Mouse (Mus musculus) frontal cortex, adult 2 months (tissue): ENCODE measurements around the gene Tspan32. TPM values are rescaled to one million over a fixed set of nuclear protein-coding genes. Genes with fewer than 3 reads are reported as not detected.

Experiments used
- DNase-seq, 2 experiments: peaks; one replicate each; pipeline ENCODE4 v3.0.0; 2022; ENCODE audit warnings: low spot score in 1 of 2; ENCODE audit errors: extremely low spot score in 1 of 2
- polyA plus RNA-seq: library from polyadenylated mRNA; depleted of rRNA; stranded (reverse); fragments of >200 nt; gene quantifications from 2 replicates; pipeline ENCODE4 v1.2.3, GENCODE M21; 2012; rRNA removed

The Tspan32 gene
- polyA plus RNA-seq: 0.34 and 0.36 TPM in 2 replicates

DNA sequence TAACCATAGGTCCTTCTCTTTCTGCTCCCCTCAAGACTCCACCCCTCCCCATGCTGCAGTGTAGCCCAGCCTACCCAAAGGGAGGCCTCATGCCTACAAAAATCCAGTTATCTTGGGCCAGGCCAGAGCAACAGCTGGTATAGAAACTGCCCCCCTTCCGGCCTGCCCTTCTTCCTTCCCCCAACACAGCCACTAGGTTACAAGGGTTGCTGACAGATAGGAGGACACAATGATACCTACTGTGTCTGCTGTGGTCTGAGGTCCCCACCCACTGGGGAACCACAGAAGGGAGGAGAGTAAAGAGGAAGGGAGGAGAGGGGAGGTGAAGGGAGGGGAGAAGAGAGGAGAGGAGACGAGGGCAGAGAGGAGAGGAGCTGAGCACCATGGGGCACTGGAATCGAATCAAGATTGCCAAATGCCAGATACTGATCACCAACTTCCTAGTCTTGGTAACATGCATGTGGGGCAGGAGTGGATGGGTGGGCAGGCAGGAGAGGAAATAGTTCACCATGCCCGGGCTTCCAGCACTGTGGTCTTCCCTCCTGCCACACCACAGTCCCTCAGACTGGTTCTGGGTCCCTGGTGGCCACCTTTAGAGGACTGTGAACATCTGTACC is at the start of gene Tspan32:
Gene Tspan32, plus strand, starts transcription at position 320 of the 617 bp plus-strand sequence.
- DNase-seq: no peak

DNA sequence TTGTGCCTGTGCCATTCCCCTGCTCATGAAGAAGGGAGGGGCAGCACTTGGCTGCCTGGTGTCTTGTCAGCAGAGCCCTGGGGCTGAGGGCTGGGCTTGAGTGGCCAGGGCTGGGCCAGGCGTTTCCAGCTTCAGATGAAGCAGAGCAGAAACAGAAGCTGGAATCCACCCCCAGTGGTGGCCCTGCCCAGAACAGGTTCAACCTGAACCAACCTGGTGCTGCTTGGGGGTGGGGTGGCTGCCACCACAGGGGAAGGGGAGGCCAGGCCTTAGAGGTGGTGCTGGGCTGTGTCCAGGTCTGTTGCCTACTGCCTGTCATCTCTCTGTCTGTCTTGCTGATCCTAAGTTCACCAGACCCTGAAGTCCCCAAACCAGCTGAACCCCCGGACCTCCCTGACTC is 48.8 kb upstream of the Tspan32 start:
- no peak for DNase-seq

DNA sequence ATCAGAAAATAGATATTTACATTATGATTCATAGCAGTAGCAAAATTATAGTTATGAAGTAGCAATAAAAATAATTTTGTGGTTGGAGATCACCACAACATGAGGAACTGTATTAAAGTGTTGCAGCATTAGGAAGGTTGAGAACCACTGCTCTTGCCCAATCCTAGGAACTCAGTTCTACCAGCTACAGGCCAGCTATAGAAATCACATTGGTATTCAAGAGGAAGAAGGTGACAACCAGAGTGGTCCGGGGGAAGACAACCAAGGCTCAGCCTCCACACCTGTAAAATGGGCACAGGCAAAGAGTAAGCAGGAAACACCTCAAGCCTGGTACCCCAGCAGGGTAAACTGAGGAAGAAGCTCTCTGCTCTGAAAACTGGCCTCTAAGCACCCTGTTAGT is 46.0 kb upstream of the Tspan32 start:
- no peak for DNase-seq

DNA sequence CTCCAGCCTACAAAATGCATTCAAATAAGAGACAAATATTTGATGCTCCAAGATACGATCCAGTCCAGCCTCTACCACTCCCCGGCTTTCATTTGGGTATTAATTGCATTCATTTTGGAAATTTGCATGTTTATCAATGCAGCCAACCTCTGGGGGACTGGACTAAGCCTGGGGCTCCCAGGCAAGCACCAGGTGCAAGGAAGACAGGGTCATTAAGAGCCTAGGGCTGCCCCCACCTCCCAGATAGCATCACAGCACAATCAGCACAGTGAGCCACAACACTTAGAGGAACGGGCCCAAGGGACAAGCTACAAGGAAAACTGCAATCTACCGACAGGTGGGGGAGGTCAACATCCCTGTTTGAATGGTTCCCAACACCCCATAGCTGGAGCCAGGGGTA is 45.1 kb upstream of the Tspan32 start:
- no peak for DNase-seq

DNA sequence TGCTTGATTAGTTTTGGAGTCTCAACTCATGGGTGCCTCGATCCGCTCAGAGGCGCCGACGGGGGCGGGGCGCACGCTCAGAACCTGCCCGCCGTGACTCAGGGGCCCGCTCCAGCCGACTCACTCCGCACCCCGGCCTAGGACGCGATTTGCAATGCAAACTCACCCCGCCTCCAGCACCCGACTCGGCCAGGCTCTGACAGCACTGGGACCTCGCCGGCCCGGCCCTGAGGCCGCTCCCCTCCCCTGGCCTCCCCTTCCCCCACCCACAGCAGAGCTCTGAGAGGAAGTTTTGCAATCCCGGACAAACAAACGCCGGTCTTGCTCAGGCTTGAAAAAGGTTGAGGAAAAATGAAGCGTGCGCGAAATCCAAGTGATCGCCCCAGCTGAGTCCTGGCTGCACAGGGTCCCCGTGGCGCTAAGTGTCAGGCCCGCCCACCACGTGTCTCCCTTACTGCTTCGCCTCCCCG is 37.4 kb upstream of the Tspan32 start:
- DNase-seq: peak in 1 of 2 experiments; percentile 15

DNA sequence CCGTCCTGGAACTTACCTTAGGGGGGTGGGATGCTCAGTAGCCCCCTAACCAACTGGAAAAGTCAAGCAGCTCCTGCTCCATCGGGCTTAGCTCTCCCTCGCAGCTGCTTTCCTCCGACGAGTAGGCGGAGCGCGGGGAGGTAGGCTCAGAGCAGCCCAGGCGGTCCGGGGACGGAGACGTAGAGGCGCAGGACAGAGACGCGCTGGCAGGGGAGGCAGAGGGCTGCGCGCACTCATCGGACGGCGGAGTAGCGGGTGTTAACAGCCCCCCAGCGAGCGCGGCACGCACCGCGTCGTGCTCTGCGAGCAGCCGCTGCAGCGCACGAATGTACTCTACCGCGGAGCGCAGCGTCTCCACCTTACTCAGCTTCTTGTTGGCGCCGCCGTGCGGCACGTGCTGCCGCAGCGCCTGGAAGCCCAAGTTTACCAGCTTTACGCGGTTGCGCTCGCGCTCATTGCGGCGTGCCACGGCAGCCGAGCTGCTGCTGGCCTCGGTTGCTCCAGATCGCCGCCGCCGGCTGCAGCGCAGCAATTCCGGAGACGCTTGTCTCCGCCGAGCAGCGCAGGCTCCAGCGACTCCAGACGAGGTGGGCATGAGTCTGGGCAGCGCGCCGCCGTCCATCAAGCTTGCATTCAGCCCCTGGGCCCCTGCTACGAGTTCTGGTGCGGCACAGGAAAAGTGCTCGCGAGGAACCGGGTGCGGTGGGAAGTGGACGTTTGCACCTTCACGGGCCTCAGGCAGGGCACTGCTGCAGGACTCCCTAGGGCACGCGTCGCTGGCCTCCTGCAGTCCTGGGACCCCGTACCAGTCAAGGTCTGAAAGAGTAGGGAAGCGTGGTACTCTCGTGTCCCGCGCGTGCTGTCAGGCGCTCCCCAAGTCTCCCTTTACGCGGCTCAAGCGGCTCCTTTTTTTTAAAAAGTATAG is 36.7 kb upstream of the Tspan32 start:
- peak; percentile 3 to 73 for DNase-seq

DNA sequence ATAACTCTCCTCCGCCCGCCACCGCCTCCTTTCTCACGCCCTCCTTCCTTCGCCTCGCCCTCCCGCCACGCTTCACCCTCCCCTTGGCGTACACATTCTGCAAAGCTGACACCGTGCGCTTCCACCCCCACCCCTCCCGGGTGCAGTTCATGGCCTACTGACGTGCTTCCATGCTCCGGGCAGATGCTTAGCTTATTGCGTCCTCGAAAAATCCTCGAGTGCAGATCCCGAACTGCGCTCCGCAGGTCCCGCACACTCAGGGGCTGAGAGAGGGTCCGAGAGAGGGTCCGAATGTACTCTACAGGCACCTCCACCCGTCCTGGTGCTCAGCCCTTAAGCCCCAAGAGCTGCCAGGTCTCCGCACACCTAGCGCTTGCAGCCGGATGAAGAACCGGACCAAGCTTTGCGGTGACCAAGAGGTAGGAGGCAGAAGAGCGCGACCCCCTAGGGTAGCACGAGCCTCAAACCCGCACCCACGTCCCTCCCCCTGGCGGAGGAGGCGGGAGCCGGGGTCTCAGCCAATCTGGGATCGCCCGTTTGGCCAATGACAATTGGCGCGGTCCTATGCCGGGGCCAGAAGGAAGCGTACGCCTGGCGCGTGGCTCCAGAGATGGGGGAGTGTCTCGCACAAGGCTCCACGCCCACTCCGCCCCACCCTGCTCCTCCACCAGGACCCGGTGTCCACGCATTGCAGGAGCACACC is 35.9 kb upstream of the Tspan32 start, which contains the start of gene Ascl2:
Gene Ascl2, minus strand, starts transcription at position 456 of the 703 bp plus-strand sequence.
- DNase-seq: no peak

DNA sequence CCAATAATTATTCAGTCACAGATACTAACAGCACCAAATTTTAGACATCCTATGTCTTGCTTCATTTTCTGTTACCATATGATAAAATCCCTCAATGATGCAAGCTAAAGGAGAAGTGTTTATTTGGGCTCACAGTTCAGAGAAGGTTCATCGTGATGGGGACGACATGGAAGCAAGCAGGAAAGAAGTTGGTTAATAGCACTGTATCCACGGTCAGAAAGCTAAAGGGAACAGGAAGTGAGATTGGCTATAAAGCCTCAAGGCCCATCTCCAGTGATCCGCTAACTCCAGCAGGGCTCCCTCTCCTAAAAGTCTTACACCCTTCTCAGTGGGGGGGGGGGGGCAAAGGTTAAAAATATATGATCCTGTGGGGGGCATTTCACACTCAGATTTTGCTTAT is 22.9 kb upstream of the Tspan32 start:
- no peak for DNase-seq

DNA sequence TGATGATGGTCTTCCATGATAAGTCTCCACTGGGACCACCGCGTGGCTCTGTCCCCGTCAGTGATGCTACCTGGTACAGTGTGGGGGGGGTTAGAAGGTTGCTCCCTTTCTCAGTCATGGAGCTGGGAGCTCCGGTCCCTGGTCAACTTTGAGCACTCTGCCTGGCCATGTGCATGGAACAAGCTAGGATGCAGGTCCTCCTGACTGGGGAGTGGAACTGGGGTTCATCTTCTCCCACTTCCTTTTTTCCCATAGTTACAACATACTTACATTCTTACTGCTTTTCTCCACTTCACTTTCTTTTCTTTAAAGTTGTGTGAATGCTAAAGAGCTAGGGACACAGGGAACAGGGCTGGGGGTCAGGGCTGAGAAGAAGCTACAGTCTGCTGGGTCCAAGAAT is 19.7 kb upstream of the Tspan32 start:
- no peak for DNase-seq

DNA sequence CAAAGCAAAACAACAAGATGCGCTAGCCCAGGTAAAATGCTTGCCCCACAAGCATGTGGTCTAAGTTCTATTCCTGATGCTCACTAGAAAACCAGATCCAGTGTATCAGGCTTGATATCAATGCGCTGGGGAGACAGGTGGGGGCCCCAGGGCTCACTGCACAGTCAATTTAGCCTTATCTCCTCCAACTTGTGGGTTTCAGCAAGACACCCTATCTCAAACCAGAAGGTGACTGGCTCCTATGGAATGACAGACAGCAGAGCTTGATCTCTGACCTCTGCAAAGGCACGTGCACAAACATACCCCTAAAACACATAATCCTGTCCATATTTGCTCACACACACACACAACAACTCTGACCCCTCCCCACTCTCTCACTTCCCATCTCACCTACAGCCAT is 17.1 kb upstream of the Tspan32 start:
- DNase-seq: no peak

DNA sequence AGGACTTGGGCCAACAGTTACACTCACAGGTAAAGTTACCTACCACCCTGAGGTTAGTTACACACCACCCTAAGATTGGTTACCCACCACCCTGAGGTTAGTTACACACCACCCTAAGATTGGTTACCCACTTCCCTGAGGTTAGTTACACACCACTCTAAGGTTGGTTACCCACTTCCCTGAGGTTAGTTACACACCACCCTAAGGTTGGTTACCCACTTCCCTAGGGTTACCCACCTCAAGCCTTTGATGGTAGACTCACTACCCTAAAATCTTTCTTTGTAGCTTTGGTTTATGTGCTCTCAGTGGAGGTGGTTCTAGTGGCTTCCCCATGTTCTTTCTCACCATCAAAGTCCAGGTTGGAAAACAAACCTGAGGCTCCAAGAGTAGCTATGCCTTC is 9.8 kb upstream of the Tspan32 start:
- no peak for DNase-seq

DNA sequence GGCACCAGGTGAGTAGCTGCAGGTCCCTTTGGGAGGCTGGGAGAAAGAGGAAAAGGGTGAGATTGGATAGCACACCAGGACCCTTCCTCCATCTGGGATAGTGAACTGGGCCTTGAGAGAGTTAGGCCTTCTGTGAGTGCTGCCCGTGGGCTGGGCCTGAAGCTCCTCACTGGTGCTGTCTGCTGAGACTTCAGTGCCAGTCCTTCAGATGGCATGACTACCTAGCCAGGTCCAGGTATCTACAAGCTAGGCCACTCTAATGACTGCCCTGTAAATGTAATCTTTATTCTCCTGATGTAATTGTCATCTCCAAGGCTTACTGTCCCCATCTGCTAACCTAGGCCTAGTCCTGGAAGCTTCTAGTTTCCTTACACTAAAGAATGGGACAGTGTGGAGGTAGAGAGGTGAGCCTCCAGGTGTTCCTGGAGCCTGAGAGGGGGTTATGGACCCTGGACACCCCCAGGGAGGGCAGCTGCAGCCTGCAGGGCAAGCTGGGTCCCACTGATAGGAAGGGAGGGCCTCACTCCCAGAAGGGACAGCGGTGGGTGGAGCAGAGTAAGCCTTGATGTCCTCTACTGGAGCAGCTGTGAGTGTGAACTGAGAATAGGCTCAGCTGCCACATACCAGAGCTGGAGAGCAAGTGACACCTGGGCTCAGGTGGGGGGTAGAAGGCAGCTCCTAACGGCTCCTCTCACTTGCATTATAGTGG is 9.1 kb upstream of the Tspan32 start:
- DNase-seq: no peak

DNA sequence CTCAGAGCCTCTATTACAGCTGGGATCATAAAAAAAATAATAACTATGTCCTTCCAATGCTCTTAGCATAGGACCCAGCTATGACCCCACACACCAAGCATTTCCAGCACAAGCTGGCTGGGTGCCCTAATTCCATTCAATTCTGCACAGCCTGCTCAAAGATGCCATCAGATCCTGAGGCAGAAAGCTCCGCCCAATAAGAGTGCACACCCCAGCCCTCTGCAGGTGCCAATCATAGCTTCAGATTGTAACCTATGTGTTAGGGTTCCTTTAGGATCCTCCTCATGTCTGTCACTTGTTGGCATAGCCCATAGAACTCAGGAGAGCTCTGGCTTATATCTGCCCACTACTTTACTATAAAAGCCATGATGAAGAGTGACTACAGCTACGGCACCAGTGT is 7.8 kb upstream of the Tspan32 start:
- no peak for DNase-seq

DNA sequence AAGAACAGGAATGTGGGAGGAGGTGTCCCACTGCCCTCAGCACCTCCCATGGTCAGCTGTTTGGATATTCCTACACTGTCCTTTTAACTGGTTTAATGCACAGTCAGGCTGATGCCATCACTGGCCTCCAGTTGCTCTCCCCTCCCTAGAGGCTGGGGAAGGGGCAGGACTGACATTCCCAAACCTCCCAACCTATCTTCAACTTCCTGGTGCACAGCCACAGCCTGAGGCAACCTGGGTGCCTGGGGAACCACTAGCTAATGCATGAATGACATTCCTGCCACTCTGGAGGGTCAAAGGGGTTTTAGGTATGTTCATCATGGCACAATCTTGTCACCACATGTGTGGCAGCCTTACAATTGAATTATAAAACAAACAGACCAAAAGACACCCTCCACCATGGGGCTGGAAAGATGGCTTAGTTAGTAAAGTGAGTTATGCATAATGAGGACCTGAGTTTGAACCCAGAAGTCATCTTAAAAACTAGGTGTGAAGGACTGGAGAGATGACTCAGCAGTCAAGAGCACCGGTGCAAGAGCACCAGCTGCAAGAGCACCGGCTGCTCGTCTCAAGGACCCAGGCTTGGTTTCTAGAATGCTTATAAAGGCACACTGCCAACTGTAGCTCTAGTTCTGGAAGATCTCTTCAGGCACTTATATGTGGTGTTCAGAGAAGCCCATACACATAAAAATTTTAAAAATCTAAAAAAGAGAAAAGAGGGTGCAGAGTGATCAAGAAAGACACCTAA is 7.3 kb upstream of the Tspan32 start:
- DNase-seq: no peak

DNA sequence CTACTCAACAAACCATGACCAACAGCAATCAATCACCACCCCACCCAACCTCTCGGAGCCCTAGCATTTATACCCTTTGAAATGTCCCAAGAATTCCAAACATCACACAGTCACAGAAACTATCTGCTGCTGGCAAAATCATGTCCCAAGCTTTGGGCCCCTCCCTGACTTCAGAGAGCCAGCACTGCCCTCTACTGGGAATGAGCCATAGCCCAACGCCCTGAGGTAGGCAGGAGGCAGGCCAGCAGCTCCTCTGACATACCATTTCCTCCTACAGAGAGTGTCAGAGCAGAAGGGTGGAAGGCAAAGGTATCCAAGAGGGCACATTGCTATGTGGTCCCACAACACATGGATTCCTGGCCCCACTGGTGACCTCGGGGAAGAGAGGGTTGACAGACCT is 2.2 kb upstream of the Tspan32 start:
- no peak for DNase-seq

DNA sequence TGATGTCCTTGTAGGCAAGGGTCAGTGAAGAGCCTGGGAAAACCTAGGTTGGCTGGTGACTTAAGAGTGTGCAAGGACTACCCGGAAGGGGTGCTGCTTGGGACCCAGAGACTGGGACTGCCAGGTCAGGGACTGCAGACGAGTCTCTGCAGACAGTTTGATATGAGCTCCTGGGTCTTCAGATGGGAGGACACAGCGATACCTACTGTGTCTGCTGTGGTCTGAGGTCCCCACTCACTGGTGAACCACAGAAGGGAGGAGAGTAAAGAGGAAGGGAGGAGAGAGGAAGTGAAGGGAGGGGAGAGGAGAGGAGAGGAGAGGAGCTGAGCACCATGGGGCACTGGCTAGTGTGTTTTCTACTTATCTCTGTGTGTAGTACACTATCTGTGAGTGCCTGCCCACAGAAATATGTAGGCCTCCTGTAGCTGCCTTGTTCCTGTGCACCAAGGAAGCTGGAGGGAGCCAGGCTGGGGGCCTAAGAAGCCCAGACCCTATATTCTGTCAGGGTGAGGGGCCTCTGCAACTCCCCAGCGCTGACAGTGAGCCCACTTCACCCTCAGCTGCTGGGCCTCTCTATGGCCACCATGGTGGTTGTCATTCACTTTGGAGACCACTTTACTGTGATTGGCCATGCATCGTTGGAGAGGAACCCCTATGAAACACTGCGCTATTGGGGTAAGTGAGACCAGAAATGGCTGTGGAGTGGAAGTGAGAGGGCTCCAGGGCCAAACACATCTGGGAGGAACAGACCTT is 674 bp downstream of the Tspan32 start:
- no peak for DNase-seq

DNA sequence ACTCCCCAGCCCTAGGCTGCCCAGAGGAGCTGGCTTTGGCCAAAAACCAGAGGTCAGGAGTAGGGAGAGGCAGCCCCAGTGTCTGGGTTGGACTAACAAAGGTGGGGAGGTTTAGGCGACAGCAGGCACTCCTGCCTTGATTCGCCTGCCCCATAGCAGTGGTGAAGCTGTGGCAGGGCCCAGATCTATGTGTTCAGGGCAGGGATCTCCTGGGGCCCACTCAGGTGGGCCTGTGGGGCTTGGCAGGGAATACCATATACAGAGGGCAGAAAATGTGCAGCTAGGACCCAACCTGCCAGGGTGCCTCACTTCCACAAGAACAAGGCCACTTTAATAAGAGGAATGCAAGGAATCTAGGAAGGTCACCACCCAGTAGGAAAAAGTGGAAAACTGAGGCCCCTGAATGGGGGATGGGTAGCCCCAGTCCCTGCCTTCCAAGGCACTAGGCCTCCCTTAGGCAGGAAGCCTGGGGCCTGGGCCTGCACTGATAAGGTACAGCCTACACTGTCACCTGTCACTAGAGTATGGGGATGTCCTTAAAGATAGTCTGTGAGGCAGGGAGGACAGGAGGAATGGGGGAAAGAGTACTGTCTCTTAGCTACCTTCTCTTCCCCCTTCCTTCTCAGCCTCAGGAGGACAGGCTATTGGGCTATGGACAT is 1.4 kb downstream of the Tspan32 start:
- DNase-seq: no peak

DNA sequence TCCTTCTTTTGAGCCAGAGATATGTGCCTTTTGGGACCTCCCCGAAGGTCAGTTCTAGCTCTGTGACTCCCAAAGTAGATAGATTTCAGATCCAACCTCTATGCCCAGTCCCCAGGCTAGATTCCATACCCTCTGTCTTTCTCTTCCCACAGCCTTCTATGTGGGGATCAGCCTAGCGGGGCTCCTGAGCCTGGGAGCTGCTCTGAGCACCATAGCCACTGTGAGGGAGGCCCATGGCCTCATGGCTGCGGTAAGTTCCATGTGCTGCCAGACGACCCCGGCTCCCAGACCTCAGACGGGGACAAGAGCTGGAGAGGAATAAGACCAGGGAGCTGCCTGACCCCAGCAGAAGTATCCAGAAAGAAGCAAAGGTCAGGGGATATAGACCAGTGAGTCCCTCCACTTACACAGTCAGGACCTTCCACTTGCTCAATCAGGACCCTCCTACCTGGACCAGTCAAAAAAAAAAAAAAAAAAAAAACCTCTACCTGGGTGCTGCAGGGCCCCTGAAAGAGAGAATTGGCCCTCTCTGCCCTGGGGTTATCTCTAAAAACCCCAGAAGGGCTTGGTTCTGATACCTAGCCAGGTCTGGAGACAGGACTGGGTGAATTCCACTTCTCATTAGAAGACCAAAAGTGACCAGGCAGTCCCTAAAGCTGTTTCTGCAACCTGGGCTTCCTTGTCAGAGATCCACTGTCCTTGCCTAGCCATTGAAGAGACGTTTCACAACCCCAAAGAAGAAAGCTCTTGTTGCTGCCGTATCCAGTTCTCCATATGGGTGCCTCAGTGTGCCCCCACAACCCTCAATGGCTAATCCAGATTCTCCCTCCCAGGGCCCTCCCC is 2.1 kb downstream of the Tspan32 start:
- DNase-seq: no peak
